Mouse (Mus musculus): ENCODE data around the gene Auh. TPM values are rescaled to one million over a fixed set of nuclear protein-coding genes. Genes with fewer than 3 reads are reported as not detected.
A peak's percentile ranks its signal among the peaks of the same experiment; 100 is the strongest.

Gene Auh
- total and polyA plus RNA-seq, 3 experiments = 14.7 to 19.5 TPM; not detected in 1

- peaks cover 4 to 21% of the 10 kb centered on the region in 2 experiments; a peak in 3 of 4 replicates for H3K4me1 ChIP-seq (ENCODE audit: control insufficient read depth in 1 of 2, insufficient read depth in 2 of 2, low read length in 2 of 2)
- TF ChIP-seq BHLHE40 (IDR thresholded peaks at IDR 0.05; ENCODE audit: borderline replicate concordance, low read depth, low read length) (peak; percentile 93), POLR2A (IDR thresholded peaks at IDR 0.05; ENCODE audit: control insufficient read depth in 1 of 2, insufficient read depth in 1 of 2, low read depth in 1 of 2, low read length in 2 of 2, poor library complexity in 1 of 2) (no peak), POLR2AphosphoS5 (IDR thresholded peaks at IDR 0.05; ENCODE audit: borderline replicate concordance, low read depth, low read length) (no peak), MAZ (IDR thresholded peaks at IDR 0.05; ENCODE audit: low read depth, low read length) (no peak), USF1 (IDR thresholded peaks at IDR 0.05; ENCODE audit: low read depth, low read length) (peak; percentile 92), GATA1 (IDR thresholded peaks at IDR 0.05; ENCODE audit: low read depth, low read length) (peak; percentile 14; the same call in 1 of the 2 replicates), USF2 (IDR thresholded peaks at IDR 0.05; ENCODE audit: borderline replicate concordance in 1 of 2, insufficient read depth in 1 of 2, low read depth in 1 of 2, low read length in 2 of 2) (peak in 1 of 2 experiments; percentile 59; a peak in 2 of 4 replicates), ETS1 (IDR thresholded peaks at IDR 0.05; ENCODE audit: low read depth, low read length) (peak; percentile 33; the same call in 1 of the 2 replicates), SMC3 (IDR thresholded peaks at IDR 0.05; ENCODE audit: low read depth, low read length) (no peak), MAX (IDR thresholded peaks at IDR 0.05; ENCODE audit: low read length) (peak; percentile 48; the same call in 1 of the 2 replicates)
- peak overlapping the region; percentile 16; the same call in 1 of the 2 replicates for H3K27ac ChIP-seq (ENCODE audit: control insufficient read depth, low read depth, low read length)
- H3K9me3 ChIP-seq (replicated peaks; ENCODE audit: insufficient read depth, low read length) = no peaks in the 10 kb centered on the region
- H3K79me2 ChIP-seq (ENCODE audit: control insufficient read depth, insufficient read depth, low read length, poor library complexity) = no peaks in the 10 kb centered on the region
- H3K36me3 ChIP-seq (ENCODE audit: control insufficient read depth in 1 of 2, insufficient read depth in 2 of 2, low read length in 2 of 2) = peaks cover 0 to 24% of the 10 kb centered on the region in 2 experiments; a peak in 2 of 4 replicates
- peak overlapping the region in 1 of 2 experiments; percentile 38; a peak in 2 of 4 replicates for H3K4me3 ChIP-seq (ENCODE audit: control insufficient read depth in 1 of 2, insufficient read depth in 1 of 2, low read depth in 2 of 2, low read length in 2 of 2)
- peak; percentile 61 for DNase-seq (ENCODE audit: low read depth, low spot score)
- no peaks in the 10 kb centered on the region for H3K27me3 ChIP-seq (ENCODE audit: control insufficient read depth in 1 of 2, insufficient read depth in 2 of 2, low read length in 2 of 2)
- H3K9ac ChIP-seq (ENCODE audit: control insufficient read depth, low read depth, low read length, poor library complexity, severe bottlenecking) = peak overlapping the region; percentile 42; the same call in 1 of the 2 replicates
Measured at GRCm38 (mm10) chr13:52875541-52876325, 53.7 kb downstream of the Auh start.

GRCm38 (mm10) chr13:52875089-52875488 lies 54.4 kb downstream of the Auh start:
- Histone ChIP-seq H3K9me3 (replicated peaks; ENCODE audit: insufficient read depth, low read length) (no peaks in the 10 kb centered on the region), H3K27me3 (ENCODE audit: control insufficient read depth in 1 of 2, insufficient read depth in 2 of 2, low read length in 2 of 2) (no peaks in the 10 kb centered on the region), H3K9ac (ENCODE audit: control insufficient read depth, low read depth, low read length, poor library complexity, severe bottlenecking) (peak overlapping the region; percentile 42), H3K4me3 (ENCODE audit: control insufficient read depth in 1 of 2, insufficient read depth in 1 of 2, low read depth in 2 of 2, low read length in 2 of 2) (peak overlapping the region in 1 of 2 experiments; percentile 38; a peak in 2 of 4 replicates), H3K27ac (ENCODE audit: control insufficient read depth, low read depth, low read length) (no peak overlapping the region), H3K4me1 (ENCODE audit: control insufficient read depth in 1 of 2, insufficient read depth in 2 of 2, low read length in 2 of 2) (peaks cover 4 to 21% of the 10 kb centered on the region in 2 experiments; a peak in 3 of 4 replicates), H3K79me2 (ENCODE audit: control insufficient read depth, insufficient read depth, low read length, poor library complexity) (no peaks in the 10 kb centered on the region), H3K36me3 (ENCODE audit: control insufficient read depth in 1 of 2, insufficient read depth in 2 of 2, low read length in 2 of 2) (peaks cover 0 to 24% of the 10 kb centered on the region in 2 experiments; a peak in 2 of 4 replicates)
- peak; percentile 58 for DNase-seq (ENCODE audit: low read depth, low spot score)
- TF ChIP-seq USF1 (IDR thresholded peaks at IDR 0.05; ENCODE audit: low read depth, low read length) (peak; percentile 78), MEF2A (IDR thresholded peaks at IDR 0.05; ENCODE audit: extremely low read depth, insufficient replicate concordance, low read depth, low read length, poor library complexity, severe bottlenecking) (no peak), E2F4 (IDR thresholded peaks at IDR 0.05; ENCODE audit: borderline replicate concordance, low read depth, low read length) (no peak), TBP (IDR thresholded peaks at IDR 0.05; ENCODE audit: low read depth, low read length) (no peak), GATA1 (IDR thresholded peaks at IDR 0.05; ENCODE audit: low read depth, low read length) (no peak), MXI1 (IDR thresholded peaks at IDR 0.05; ENCODE audit: low read depth, low read length) (peak; percentile 89), HCFC1 (IDR thresholded peaks at IDR 0.05; ENCODE audit: low read depth, low read length) (no peak), KAT2A (conservative IDR thresholded peaks at IDR 0.05; ENCODE audit: low read depth, low read length) (no peak), EP300 (IDR thresholded peaks at IDR 0.05; ENCODE audit: low read depth in 1 of 2, low read length in 2 of 2) (no peak), ZC3H11A (IDR thresholded peaks at IDR 0.05; ENCODE audit: low read depth, low read length) (no peak), POLR2AphosphoS5 (IDR thresholded peaks at IDR 0.05; ENCODE audit: borderline replicate concordance, low read depth, low read length) (no peak), ELF1 (IDR thresholded peaks at IDR 0.05; ENCODE audit: low read depth, low read length) (no peak), CHD1 (IDR thresholded peaks at IDR 0.05; ENCODE audit: low read depth, low read length) (no peak), RAD21 (IDR thresholded peaks at IDR 0.05; ENCODE audit: low read depth, low read length) (no peak), TCF12 (IDR thresholded peaks at IDR 0.05; ENCODE audit: low read depth, low read length) (no peak), ZMIZ1 (IDR thresholded peaks at IDR 0.05; ENCODE audit: low read depth, low read length) (no peak), ZKSCAN1 (IDR thresholded peaks at IDR 0.05; ENCODE audit: low read depth, low read length) (no peak), NELFE (IDR thresholded peaks at IDR 0.05; ENCODE audit: low read depth, low read length) (no peak), MAFK (IDR thresholded peaks at IDR 0.05; ENCODE audit: borderline replicate concordance, low read depth, low read length) (no peak), CTCF (IDR thresholded peaks at IDR 0.05 in 2 of 3, conservative IDR thresholded peaks at IDR 0.05 in 1 of 3; ENCODE audit: control insufficient read depth in 1 of 3, insufficient read depth in 1 of 3, low read depth in 2 of 3, low read length in 3 of 3, poor library complexity in 1 of 3, severe bottlenecking in 1 of 3) (no peak), JUND (IDR thresholded peaks at IDR 0.05; ENCODE audit: low read depth, low read length) (no peak)
